21 mouse cellular contexts compared by ENCODE assay signal in genomic region chr11:49292777-49293176, GRCm38 (mm10). TPM values are rescaled to one million over a fixed set of nuclear protein-coding genes. Genes with fewer than 3 reads are reported as not detected.
DNase-seq lines count a peak whose midpoint lies in the region; TF ChIP-seq lines count a peak whose summit lies in the region.
"Had no signal": no experiment of that assay in that cellular context is flagged by ENCODE, and none has a peak within 500 bp of the region (broad histone marks: within the 10 kb centered on the region; RNA-seq: fewer than 3 reads in every experiment).

No protein-coding gene starts in this region.

- peak; percentile 35 for DNase-seq in layer of hippocampus, adult 11-12 months (ENCODE audit: low spot score)
- no peak for DNase-seq in layer of hippocampus, postnatal 10 days (ENCODE audit: low spot score in 2 of 2)
- no peak for DNase-seq in CH12.LX (ENCODE audit: extremely low read depth)
- DNase-seq in brain, embryonic 14.5 days (ENCODE audit: low read depth): peak; percentile 64
- peak; percentile 42 to 53 for DNase-seq in left cerebral cortex, postnatal 14 days (ENCODE audit: low spot score in 2 of 2)
- no peak for DNase-seq in gastrocnemius, adult 8-10 months (ENCODE audit: low spot score in 2 of 2)
- DNase-seq in adrenal gland, adult 8-10 months: no peak
- DNase-seq: adrenal gland, postnatal 14 days; cerebellum, adult 9-11 months; embryo, embryonic 11 days; heart, adult 2 months; heart, postnatal 10 days; thymus, adult 18-20 months had no signal

- H3K4me3 ChIP-seq in CH12.LX (replicated peaks in 1 of 3; ENCODE audit: low read depth in 2 of 3, low read length in 2 of 3, poor library complexity in 1 of 3): no peak overlapping the region
- H3K4me3 ChIP-seq: heart, adult 2 months; hindbrain, embryonic 13.5 days; intestine, embryonic 15.5 days; megakaryocyte, embryonic 14.5 days had no signal

- intact Hi-C loops in left cerebral cortex, postnatal 14 days (cut with DNase I): no loop called here

- TF ChIP-seq EP300 in CH12.LX (IDR thresholded peaks at IDR 0.05; ENCODE audit: low read length): no peak

- no peak overlapping the region for H3K9ac ChIP-seq in CH12.LX (ENCODE audit: insufficient read depth, low read depth)
- H3K9ac ChIP-seq: hindbrain, embryonic 13.5 days; intestine, embryonic 15.5 days had no signal

- no peak for TF ChIP-seq POLR2A in CH12.LX (IDR thresholded peaks at IDR 0.05; ENCODE audit: low read depth, low read length)
- no peak for TF ChIP-seq POLR2A in brain, embryonic 14.5 days (IDR thresholded peaks at IDR 0.05; ENCODE audit: borderline replicate concordance, extremely low read depth, insufficient read depth, insufficient read length, poor library complexity, severe bottlenecking)

- in situ Hi-C loops in CH12.LX (cut with MboI; ENCODE audit: low pct_ligation_motif_present, low pct_unique_long_range_greater_than_20kb, low sequenced_read_pairs): no loop called here

- H3K27me3 ChIP-seq in CH12.LX (replicated peaks): no peaks in the 10 kb centered on the region
- H3K27me3 ChIP-seq: hindbrain, embryonic 13.5 days; intestine, embryonic 15.5 days; megakaryocyte, embryonic 14.5 days had no signal

- no peak for TF ChIP-seq RAD21 in CH12.LX (IDR thresholded peaks at IDR 0.05; ENCODE audit: low read depth, low read length)

- no peak overlapping the region for H3K4me2 ChIP-seq in CH12.LX (ENCODE audit: insufficient read depth, low read depth, poor library complexity, severe bottlenecking)
- H3K4me2 ChIP-seq: hindbrain, embryonic 13.5 days; intestine, embryonic 15.5 days; liver, embryonic 11.5 days had no signal

- dilution Hi-C loops in CH12.LX (cut with MboI; ENCODE audit: extremely low pct_ligation_motif_present, extremely low pct_unique_long_range_greater_than_20kb, low sequenced_read_pairs): no loop called here

- H3K9me3 ChIP-seq in CH12.LX (replicated peaks; ENCODE audit: low read length): no peaks in the 10 kb centered on the region
- H3K9me3 ChIP-seq: hindbrain, embryonic 13.5 days; intestine, embryonic 15.5 days; megakaryocyte, embryonic 14.5 days had no signal

- no peak for TF ChIP-seq CTCF in CH12.LX (conservative IDR thresholded peaks at IDR 0.05 in 1 of 2, IDR thresholded peaks at IDR 0.05 in 1 of 2; ENCODE audit: low read depth in 2 of 2, low read length in 2 of 2)
- no peak for TF ChIP-seq CTCF in brain, embryonic 14.5 days (IDR thresholded peaks at IDR 0.05; ENCODE audit: borderline replicate concordance, extremely low read depth, insufficient read depth, insufficient read length)

- H3K79me2 ChIP-seq in CH12.LX (replicated peaks; ENCODE audit: control insufficient read depth, extremely low read depth, insufficient read depth, poor library complexity, severe bottlenecking): no peaks in the 10 kb centered on the region

- H3K36me3 ChIP-seq in CH12.LX (replicated peaks in 1 of 2; ENCODE audit: control insufficient read depth in 1 of 2, insufficient read depth in 1 of 2, low read length in 1 of 2): no peaks in the 10 kb centered on the region
- H3K36me3 ChIP-seq: hindbrain, embryonic 13.5 days; intestine, embryonic 15.5 days had no signal

- no peak overlapping the region for H3K27ac ChIP-seq in CH12.LX (ENCODE audit: insufficient read depth, low read depth)
- H3K27ac ChIP-seq: heart, adult 2 months; hindbrain, embryonic 13.5 days; intestine, embryonic 15.5 days had no signal

- H3K4me1 ChIP-seq in CH12.LX (ENCODE audit: control insufficient read depth in 1 of 2, insufficient read depth in 2 of 2): no peaks in the 10 kb centered on the region
- H3K4me1 ChIP-seq: hindbrain, embryonic 13.5 days; intestine, embryonic 15.5 days had no signal

TF ChIP-seq in CH12.LX, 34 proteins besides CTCF, POLR2A, EP300 and RAD21:
- TF ChIP-seq E2F4 (IDR thresholded peaks at IDR 0.05; ENCODE audit: insufficient replicate concordance, low read depth, low read length) (no peak), PAX5 (IDR thresholded peaks at IDR 0.05; ENCODE audit: low read length) (no peak), KAT2A (IDR thresholded peaks at IDR 0.05; ENCODE audit: insufficient replicate concordance, low read length) (no peak), CHD1 (IDR thresholded peaks at IDR 0.05; ENCODE audit: low read depth, low read length) (no peak), RCOR1 (conservative IDR thresholded peaks at IDR 0.05; ENCODE audit: low read depth, low read length) (no peak), BHLHE40 (IDR thresholded peaks at IDR 0.05; ENCODE audit: low read depth, low read length) (no peak), ZKSCAN1 (IDR thresholded peaks at IDR 0.05; ENCODE audit: borderline replicate concordance, low read depth, low read length) (no peak), IRF4 (IDR thresholded peaks at IDR 0.05; ENCODE audit: low read depth, low read length) (0 out of 2 replicates have a peak, but pooled peaks have one; percentile 20), MEF2A (IDR thresholded peaks at IDR 0.05; ENCODE audit: borderline replicate concordance, low read depth, low read length) (no peak)

RNA-seq across cellular contexts. Expression of gene Olfr1392, which starts 7.7 kb away (rescaled TPM):
- under 1 TPM; 0.11 to 0.14 TPM for total RNA-seq in layer of hippocampus, postnatal 10 days (2021)
- total RNA-seq in CH12.LX (2012; rRNA removed) (not detected in 2 replicates), CH12.LX (2014; rRNA removed) (not detected in 2 replicates)
- not detected in 2 replicates for polyA plus RNA-seq in CH12.LX (2012; ENCODE audit: insufficient read length, low read depth)
- 0.26 and 0.29 TPM in 2 replicates for polyA plus RNA-seq in brain, embryonic 14.5 days (2012; rRNA removed)
- total RNA-seq in left cerebral cortex, postnatal 14 days (2021): under 1 TPM in 1 of 2 experiments, not detected in 1; 0.19 TPM
- total RNA-seq in gastrocnemius, adult 8-10 months (2022): not detected
- total RNA-seq in adrenal gland, adult 8-10 months (2022): not detected
- total RNA-seq: adrenal gland, postnatal 14 days; heart, adult 2 months; heart, postnatal 10 days; MEL had no signal
- polyA plus RNA-seq: hindbrain, embryonic 13.5 days; intestine, embryonic 15.5 days; kidney, embryonic 16.5 days; liver, embryonic 11.5 days; lung, postnatal 0 days; neural tube, embryonic 14.5 days had no signal

RNA-seq across cellular contexts. Expression of gene Olfr10, which starts 11.8 kb away (rescaled TPM):
- under 1 TPM in 1 of 2 experiments, not detected in 1; 0.25 TPM for total RNA-seq in layer of hippocampus, postnatal 10 days (2021)
- not detected in 2 replicates for total RNA-seq in CH12.LX (2012; rRNA removed)
- not detected in 2 replicates for total RNA-seq in CH12.LX (2014; rRNA removed)
- not detected in 2 replicates for polyA plus RNA-seq in CH12.LX (2012; ENCODE audit: insufficient read length, low read depth)
- not detected in 2 replicates for polyA plus RNA-seq in brain, embryonic 14.5 days (2012; rRNA removed)
- not detected for total RNA-seq in left cerebral cortex, postnatal 14 days (2021)
- total RNA-seq in gastrocnemius, adult 8-10 months (2022): not detected
- not detected for total RNA-seq in adrenal gland, adult 8-10 months (2022)
- total RNA-seq: adrenal gland, postnatal 14 days; heart, adult 2 months; heart, postnatal 10 days; MEL had no signal
- polyA plus RNA-seq: heart, adult 2 months; hindbrain, embryonic 13.5 days; intestine, embryonic 15.5 days; kidney, embryonic 16.5 days; liver, embryonic 11.5 days; lung, postnatal 0 days; neural tube, embryonic 14.5 days had no signal

RNA-seq across cellular contexts. Expression of gene Olfr1393, which starts 14.7 kb away (rescaled TPM):
- not detected for total RNA-seq in layer of hippocampus, postnatal 10 days (2021)
- 0.04 TPM in 1 of 2 replicates, not detected in the other for total RNA-seq in CH12.LX (2012; rRNA removed)
- 0.18 TPM in 1 of 2 replicates, not detected in the other for total RNA-seq in CH12.LX (2014; rRNA removed)
- polyA plus RNA-seq in CH12.LX (2012; ENCODE audit: insufficient read length, low read depth): 0.08 and 0.10 TPM in 2 replicates
- 0.19 and 0.26 TPM in 2 replicates for polyA plus RNA-seq in brain, embryonic 14.5 days (2012; rRNA removed)
- total RNA-seq in left cerebral cortex, postnatal 14 days (2021): under 1 TPM in 1 of 2 experiments, not detected in 1; 0.13 TPM
- total RNA-seq in gastrocnemius, adult 8-10 months (2022): not detected
- not detected for total RNA-seq in adrenal gland, adult 8-10 months (2022)
- total RNA-seq: adrenal gland, postnatal 14 days; MEL had no signal
- polyA plus RNA-seq: intestine, embryonic 15.5 days; kidney, embryonic 16.5 days; liver, embryonic 11.5 days; lung, postnatal 0 days; neural tube, embryonic 14.5 days had no signal

RNA-seq across cellular contexts. Expression of gene Olfr1391, which starts 29.8 kb away (rescaled TPM):
- total RNA-seq in layer of hippocampus, postnatal 10 days (2021): not detected
- not detected in 2 replicates for total RNA-seq in CH12.LX (2012; rRNA removed)
- total RNA-seq in CH12.LX (2014; rRNA removed): not detected in 2 replicates
- not detected in 2 replicates for polyA plus RNA-seq in CH12.LX (2012; ENCODE audit: insufficient read length, low read depth)
- polyA plus RNA-seq in brain, embryonic 14.5 days (2012; rRNA removed): not detected in 2 replicates
- total RNA-seq in left cerebral cortex, postnatal 14 days (2021): not detected
- total RNA-seq in gastrocnemius, adult 8-10 months (2022): not detected
- not detected for total RNA-seq in adrenal gland, adult 8-10 months (2022)
- total RNA-seq: adrenal gland, postnatal 14 days; heart, adult 2 months; heart, postnatal 10 days; MEL had no signal
- polyA plus RNA-seq: heart, adult 2 months; hindbrain, embryonic 13.5 days; intestine, embryonic 15.5 days; kidney, embryonic 16.5 days; liver, embryonic 11.5 days; lung, postnatal 0 days; neural tube, embryonic 14.5 days had no signal

RNA-seq across cellular contexts. Expression of gene Olfr1390, which starts 42.2 kb away (rescaled TPM):
- not detected for total RNA-seq in layer of hippocampus, postnatal 10 days (2021)
- total RNA-seq in CH12.LX (2012; rRNA removed) (not detected in 2 replicates), CH12.LX (2014; rRNA removed) (not detected in 2 replicates)
- not detected in 2 replicates for polyA plus RNA-seq in CH12.LX (2012; ENCODE audit: insufficient read length, low read depth)
- not detected in 2 replicates for polyA plus RNA-seq in brain, embryonic 14.5 days (2012; rRNA removed)
- total RNA-seq in left cerebral cortex, postnatal 14 days (2021): not detected
- total RNA-seq in gastrocnemius, adult 8-10 months (2022): not detected
- total RNA-seq in adrenal gland, adult 8-10 months (2022): not detected
- total RNA-seq: adrenal gland, postnatal 14 days; heart, adult 2 months; heart, postnatal 10 days; MEL had no signal
- polyA plus RNA-seq: heart, adult 2 months; hindbrain, embryonic 13.5 days; intestine, embryonic 15.5 days; kidney, embryonic 16.5 days; liver, embryonic 11.5 days; lung, postnatal 0 days; neural tube, embryonic 14.5 days had no signal

Comparison
In these comparisons a context has a peak if more than half of its experiments do, and no peak if none do; other contexts are left out.
1. DNase-seq: peak in layer of hippocampus, adult 11-12 months (single experiment), brain, embryonic 14.5 days (single experiment) and left cerebral cortex, postnatal 14 days (2 of 2); none in layer of hippocampus, postnatal 10 days (0 of 2), CH12.LX (single experiment), gastrocnemius, adult 8-10 months (0 of 2) and adrenal gland, adult 8-10 months (single experiment).